Mouse (Mus musculus) yolk sac, embryonic 10.5 days (tissue): ENCODE results near the gene Pip4k2a.

Experiments
- DNase-seq: peaks from one replicate; pipeline ENCODE4 v3.0.0-alpha.2; 2017; ENCODE audit warnings: low spot score

The Pip4k2a gene

DNA sequence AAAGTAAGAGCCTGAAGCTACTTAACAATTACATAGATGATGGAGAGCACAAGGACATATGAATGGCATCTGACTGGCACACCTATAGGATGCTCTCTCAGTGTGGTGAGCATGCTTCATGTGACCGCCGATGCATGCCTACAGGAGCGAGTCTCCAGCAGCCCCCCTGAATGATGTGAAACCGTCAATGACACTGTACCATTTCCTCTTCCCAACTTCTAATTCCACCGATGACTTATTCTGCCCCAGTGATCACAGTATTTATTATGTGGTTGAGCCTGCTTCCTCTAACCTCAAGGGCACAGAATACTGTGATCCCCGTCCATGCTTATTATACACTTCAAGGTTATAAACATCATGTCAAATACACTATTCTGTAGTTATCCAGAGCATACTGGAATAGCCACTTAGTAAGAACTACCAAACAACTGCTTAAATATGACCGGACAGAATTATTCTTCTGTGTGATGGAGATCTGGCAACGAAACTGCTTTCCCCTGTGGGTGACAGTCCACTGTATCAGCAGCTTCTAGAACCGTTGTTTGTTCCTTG lies 74.8 kb downstream of the Pip4k2a start:
- no peak for DNase-seq

DNA sequence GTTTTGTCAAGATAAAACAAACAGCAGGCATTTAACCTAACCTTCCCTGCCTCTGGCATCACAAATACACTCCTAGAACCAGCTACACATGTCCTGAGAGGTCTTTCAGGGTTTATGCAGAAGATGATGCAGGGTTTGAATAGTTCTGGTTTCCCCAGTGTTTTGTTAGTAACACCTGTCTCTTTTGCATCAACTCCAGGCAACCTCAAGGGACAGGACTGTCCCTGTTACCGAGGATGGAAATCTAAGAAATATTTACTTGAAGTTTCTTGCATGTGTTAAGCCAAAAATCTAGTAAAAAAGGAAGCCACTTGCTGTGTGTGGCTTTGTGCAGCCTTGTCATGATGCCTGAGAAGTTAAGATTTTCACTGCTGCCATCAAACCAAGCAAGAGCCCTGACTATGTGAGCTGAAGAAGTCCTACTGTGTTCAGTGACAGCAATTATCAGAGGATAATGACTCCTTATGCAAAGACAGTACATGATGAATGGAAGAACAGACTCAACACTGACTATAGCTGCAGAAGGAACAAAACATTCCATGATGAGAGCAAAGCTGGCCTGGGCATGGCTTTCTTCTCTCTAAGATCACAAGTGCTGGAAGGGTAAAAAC lies 76.3 kb downstream of the Pip4k2a start:
- DNase-seq, result no peak

- DNase-seq, result no peak
These were observed 77.5 kb downstream of the Pip4k2a start for GRCm38 (mm10) chr2:18920461-18920877.

DNA sequence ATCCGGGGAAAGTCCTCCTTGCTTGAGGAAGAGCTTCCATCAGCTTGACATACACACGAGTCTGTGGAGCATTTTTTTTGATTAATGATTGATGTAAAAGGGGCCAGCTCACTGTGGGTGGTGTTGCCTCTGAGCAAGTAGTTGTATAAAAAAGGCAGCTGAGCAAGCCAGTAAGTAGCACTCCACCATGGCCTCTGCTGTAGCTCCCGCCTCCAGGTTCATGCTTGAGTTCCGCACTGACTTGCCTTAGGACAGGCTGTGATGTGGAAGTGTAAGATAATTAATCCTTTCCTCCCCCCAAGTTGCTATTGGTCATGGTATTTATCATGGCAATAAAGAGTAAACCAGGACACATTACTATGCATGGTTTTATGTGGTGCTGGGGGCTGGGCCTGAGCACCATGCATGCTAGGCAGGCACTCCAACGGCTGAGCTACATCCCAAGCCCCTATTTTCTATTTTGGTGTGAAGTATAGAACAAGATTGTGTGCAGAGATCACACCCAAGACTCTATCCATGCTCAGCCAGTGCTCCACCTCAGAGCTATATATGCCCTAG lies 78.0 kb downstream of the Pip4k2a start:
- no peak for DNase-seq

DNA sequence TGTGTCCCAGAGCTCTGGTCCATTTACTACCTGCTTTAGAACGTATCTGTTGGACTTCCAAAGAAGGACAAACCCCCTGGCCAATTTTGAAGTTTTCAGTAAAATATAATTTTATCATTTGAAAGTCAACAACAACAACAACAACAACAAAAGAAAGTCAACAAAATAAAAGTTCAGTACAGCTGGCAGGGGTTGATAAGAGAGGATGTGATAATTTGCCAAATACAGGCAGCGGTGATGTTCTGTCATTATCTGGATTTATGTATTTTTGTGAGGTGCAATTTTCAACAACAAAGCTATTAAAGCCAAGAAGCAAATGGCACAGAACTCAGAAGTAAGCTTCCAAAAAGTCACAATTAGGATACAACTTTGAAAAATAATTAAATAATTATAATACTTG lies 80.1 kb downstream of the Pip4k2a start:
- DNase-seq, result no peak

DNA sequence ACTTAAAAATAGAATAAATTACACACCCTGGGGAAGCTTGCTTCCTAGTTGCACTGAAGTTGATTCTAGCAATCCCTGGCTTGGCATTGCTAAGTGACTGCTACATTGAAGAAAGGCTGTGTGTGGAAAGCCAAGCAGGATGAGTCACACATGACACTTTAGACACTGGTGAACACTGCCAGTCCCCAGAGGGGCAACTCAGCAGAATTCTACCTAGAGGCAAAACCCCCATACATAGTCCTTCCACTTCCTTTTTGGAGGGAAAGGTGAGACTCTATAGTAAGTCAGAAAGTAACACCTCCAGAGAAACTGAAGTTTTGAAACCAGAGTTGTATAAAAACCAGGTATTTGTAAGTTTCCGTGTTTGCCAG lies 80.6 kb downstream of the Pip4k2a start:
- DNase-seq, result no peak

DNA sequence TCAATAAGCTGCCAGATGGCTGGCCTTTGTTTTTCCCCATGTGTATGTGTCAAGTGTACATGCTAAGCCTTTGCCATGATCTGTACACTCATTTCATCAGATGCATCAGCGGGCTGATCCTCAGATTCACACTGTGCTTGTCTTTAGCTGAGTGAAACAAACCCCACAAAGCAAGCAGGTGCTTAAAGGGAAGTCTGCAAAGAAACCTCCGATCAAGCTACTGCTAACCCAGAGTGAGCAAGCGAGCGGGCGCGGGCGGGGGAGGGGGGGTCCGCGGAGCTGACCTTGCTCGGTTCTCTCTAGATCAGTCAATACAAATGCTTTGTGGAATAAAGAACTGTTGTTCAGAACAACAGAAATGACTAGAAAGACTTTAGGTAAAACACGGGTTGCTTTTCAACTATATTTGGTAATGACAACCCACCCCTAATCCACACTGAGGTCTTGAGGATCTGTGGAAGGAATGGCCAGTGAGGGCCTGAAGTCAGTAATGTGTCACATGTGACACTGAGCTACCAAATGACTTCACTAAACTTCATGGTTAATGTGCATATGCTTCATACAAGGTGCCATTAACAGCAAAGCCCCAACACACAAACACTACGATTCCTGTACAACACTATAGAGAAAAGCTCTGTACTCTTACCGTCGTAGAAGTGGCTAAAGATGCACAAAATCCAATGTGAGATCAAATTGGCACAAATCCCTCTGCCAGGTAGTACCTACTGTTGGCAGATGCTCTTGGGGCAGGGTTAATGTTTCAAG lies 81.1 kb downstream of the Pip4k2a start:
- no peak for DNase-seq

- DNase-seq, result no peak
These were observed 81.9 kb downstream of the Pip4k2a start for GRCm38 (mm10) chr2:18916042-18916407.

GRCm38 (mm10) chr2:18915372-18916041 lies 82.4 kb downstream of the Pip4k2a start:
- DNase-seq, result no peak

GRCm38 (mm10) chr2:18914750-18915149 lies 83.2 kb downstream of the Pip4k2a start:
- no peak for DNase-seq

DNA sequence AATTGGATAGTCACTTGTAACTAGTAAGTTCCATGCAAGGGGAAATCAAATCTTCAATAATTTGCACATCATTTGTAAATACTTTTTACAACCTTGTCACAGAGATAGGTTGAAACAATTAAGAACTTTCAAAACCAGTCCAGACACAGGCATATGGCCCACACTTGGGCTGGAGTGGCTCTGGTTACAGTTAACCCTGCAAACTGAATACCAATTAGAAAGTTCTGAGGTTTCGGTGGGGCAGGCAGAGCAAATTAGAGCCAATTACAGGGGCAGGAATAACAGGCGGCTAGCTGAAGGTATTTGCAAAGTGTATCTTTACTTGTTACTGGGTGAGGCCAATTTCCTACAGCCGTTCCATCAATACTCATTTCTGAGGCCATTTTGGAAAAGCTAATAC lies 84.3 kb downstream of the Pip4k2a start:
- DNase-seq, result no peak

DNA sequence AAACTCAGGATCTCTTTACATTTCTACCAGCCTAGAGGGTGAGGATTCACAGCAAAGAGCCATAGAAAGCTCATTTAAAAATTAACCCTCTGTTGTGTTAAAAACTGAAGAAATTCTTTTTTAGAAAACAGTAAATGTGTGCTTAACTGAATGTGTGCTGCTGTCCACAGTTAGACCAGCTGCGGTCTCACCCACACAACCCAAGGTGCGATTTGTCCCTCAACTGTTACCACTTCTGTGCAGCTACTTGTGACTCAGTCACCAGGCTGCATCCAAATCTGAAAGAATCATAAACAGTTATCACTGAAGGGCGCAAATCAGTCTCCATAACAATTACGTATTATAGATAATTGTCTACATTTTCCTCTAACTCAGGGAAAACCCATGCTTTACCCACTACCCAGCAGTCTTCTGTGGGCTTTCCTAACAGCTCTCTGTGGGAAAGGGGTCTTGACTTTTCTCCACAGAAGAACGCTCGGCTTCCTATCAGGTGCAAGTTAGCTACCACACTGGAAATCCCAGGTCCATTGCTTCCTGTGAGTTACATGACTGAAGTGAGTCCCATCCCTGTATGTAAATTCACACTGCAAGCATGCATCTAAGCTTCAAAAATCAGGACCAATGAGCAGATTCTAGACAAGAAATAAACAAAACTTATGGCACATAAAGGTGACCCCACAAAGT lies 86.5 kb downstream of the Pip4k2a start:
- DNase-seq, result no peak

- DNase-seq, result no peak
These were observed 87.7 kb downstream of the Pip4k2a start for GRCm38 (mm10) chr2:18910209-18910608.

- DNase-seq, result no peak
These were observed 88.2 kb downstream of the Pip4k2a start for GRCm38 (mm10) chr2:18909713-18910112.

GRCm38 (mm10) chr2:18907269-18907668 lies 90.7 kb downstream of the Pip4k2a start:
- DNase-seq, result no peak

- no peak for DNase-seq
These were observed 91.4 kb downstream of the Pip4k2a start for GRCm38 (mm10) chr2:18906421-18907084.

DNA sequence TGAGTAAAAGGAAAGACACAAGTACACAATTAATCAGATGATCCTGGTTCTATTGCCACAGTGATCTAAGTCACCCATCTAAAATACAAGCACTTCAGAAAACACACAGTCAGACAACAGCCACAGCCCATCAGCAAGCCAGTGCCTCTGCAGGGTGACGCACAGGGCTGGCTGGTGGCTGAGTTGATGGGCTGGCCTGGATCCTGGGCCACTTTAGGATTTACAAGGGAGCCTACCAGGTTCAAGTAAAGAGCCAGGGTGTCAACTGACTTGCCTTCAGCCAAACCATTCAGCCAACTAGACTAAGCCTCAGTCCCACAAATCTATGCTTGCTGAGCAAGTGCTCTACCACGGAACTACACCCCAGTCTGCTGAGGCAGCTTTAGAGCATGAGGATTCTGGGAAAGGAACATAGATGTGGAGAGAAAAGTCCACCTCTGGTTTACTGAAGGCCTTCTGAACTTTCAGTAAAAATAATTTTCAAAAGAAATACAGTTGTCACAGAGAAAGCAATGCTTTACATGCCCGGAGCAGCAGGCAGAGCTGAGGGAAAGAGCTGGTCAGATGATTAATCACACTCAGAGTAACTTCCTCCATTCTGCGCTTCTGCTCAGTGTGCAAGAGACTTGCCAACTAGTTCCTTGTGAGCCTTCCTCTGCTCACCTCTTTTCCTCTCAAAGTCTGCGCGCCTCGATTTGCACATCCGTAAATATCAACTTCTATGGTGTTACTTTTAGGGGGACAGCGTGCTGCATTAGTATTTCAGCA lies 94.4 kb downstream of the Pip4k2a start:
- DNase-seq, result no peak

DNA sequence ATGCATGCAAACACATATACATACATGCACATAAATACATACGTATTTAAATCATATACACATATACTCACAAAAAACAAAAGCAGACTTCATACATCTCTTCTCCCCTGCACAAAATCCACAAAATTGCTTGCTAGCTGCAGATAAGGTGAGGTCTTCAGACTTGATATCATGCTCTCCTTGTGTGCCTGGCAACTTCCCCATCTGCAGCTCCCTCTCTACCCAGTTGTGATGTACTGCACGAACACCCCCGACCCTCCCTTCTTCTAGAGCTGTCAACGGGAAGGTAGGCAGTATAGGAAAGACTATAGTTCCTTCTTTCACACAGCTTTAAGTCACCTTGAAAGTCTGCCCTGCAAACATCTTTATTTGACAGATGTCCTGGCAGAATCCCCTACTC lies 96.8 kb downstream of the Pip4k2a start:
- no peak for DNase-seq

DNA sequence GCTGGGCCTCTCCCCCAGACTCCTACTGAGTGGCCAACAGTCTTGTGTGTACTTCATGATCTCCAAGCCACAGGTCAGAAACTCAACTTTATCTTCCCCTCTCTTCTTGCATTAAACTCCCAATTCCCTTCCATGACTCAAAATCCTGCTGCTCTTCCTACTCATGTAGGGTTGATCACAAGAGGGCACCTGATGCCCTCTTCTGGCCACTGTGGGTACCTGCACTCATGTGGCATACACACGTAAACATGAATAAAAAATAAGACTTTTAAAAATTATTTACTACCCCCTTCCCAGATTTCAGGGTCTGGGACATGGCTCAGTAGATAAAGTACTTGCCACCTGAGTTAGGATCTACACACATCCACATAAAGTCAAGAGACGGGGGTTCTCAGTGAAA lies 97.3 kb downstream of the Pip4k2a start:
- DNase-seq, result no peak

- DNase-seq, result no peak
These were observed 100.1 kb downstream of the Pip4k2a start for GRCm38 (mm10) chr2:18897742-18898256.

DNA sequence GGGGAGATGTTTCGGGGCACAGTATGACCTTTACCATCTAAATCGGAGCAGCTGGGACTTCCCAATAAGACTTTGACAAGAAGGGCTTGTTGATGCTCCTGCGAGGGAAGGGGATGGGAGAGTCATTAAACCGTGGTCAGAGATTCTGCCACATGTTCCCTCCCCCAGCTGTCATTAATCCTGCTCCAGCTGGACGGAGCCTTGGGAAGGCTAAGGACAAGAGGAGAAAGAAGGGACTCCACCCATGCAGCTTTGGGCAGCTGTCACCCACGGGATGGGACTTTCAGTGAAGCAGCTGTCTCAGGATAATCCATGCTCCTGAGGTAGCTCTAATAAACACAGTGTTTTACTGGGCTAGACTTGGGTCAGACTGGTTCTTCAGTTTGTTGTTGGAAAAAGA lies 101.9 kb downstream of the Pip4k2a start:
- no peak for DNase-seq
